Mouse (Mus musculus): Measurements from ENCODE around the gene Nav2.

Gene Nav2

DNA sequence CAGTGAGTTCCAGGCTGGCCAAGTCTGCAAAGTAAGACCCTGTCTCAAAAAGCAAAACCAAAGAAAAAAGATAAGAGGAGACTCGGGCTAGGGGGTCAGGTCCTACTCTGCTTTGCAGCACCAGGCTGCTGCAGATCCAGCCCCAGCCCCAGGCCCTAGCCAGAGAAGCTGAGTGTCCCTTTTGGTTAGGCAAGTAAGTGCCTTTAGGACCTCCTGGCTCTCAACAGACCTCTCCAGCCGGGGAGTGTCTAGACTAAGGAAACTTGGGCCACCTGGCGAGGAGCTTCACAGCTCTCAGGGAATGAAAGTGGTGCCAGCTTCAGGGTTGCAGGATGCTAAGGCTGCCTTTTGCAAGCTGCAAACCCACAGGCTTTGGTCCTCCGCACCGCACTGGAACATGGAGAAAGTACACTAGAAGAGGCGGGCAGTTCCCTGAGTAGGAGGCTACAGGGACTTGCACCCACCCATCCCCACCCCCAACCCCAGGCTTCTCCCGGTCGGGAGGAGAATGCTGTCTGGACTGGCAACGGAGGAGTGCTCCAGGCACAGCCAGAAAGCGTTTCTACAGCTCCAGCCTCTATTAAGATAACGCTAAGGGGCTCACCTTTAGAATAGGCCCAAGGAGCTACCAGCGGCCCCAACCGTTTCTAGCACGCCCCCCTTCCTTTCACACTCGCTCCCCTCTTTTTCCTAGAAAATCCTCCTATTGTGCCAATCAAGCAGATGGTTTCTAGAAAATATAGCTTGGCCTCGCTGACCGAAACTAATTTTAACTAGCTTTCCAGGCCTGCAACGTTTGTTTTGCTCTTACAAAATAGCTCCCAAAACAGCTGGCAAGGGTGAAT is 731.6 kb downstream of the Nav2 start:
- no peak for DNase-seq

DNA sequence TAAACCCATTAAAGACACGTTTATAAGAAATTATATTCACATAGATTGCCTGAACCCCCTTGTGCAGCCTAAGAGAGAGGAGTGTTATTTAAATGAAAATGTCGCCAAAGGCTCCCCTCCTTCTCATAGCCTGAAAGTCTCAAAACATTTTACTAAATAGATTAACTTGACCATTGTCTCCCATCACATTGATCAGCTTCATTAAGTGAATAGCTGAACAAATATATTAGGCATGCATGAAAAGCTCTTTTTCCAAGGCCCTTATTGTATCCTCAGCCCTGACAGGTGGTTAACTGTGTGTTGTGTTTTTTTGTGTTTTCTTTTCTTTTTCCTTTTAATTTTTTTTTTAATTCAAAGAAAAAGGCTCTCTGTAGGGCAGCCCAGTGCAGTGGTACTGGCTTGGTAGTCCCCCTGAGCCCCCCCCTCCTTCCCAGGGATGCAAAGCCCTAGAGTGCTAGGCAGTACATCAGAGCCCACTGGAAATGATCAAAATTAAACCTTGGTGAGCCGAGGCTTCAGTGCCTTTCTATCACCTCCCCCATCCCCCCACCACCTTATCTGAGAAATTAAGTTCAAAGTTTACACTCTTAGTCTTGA is 732.3 kb downstream of the Nav2 start:
- DNase-seq = no peak
